Mouse (Mus musculus) midbrain, postnatal 0 days (tissue): ENCODE measurements around the gene Dnm2. TPM values are rescaled to one million over a fixed set of nuclear protein-coding genes. Genes with fewer than 3 reads are reported as not detected.
"Not testable (repeated sequence)": the region's sequence is repeated elsewhere in the genome, so short reads cannot be mapped to it uniquely, and the experiment has no call there.

Experiments
- ATAC-seq: fragments of 200-750 bp; cut with Nextera tagmentation; 2 replicates; pipeline ENCODE4 v1.8.0; 2017; ENCODE audit warnings: moderate number of reproducible peaks, mild to moderate bottlenecking, moderate TSS enrichment, moderate library complexity; ENCODE audit not compliant: low FRiP score
- DNase-seq: peaks from one replicate; pipeline ENCODE4 v3.0.0-alpha.2; 2015; ENCODE audit warnings: low spot score
- H3K27ac ChIP-seq: fragments of 300-500 bp; sonication (generic); 2 replicates; pipeline ENCODE4 v1.5.1; 2014; ENCODE audit warnings: low read depth, mild to moderate bottlenecking, low read length, mixed read lengths
- H3K27me3 ChIP-seq: fragments of 300-500 bp; sonication (generic); 2 replicates; pipeline ENCODE4 v1.6.1; 2014; ENCODE audit warnings: low read length, control low read depth, mixed read lengths; ENCODE audit not compliant: insufficient read depth
- H3K36me3 ChIP-seq: fragments of 300-500 bp; sonication (generic); 2 replicates; pipeline ENCODE4 v1.6.1; 2014; ENCODE audit warnings: low read length, control low read depth, mixed read lengths; ENCODE audit not compliant: insufficient read depth
- H3K4me1 ChIP-seq: fragments of 300-500 bp; sonication (generic); 2 replicates; pipeline ENCODE4 v1.6.1; 2014; ENCODE audit warnings: mild to moderate bottlenecking, control low read depth, antibody characterized with exemption, low read length, mixed read lengths; ENCODE audit not compliant: insufficient read depth
- H3K4me2 ChIP-seq: fragments of 300-500 bp; sonication (generic); 2 replicates; pipeline ENCODE4 v1.6.1; 2014; ENCODE audit warnings: low read depth, mild to moderate bottlenecking, low read length, mixed read lengths; ENCODE audit not compliant: poor library complexity, severe bottlenecking
- H3K4me3 ChIP-seq: fragments of 300-500 bp; sonication (generic); 2 replicates; pipeline ENCODE4 v1.5.1; 2014; ENCODE audit warnings: low read depth, mild to moderate bottlenecking, low read length, moderate library complexity
- H3K9ac ChIP-seq: fragments of 300-500 bp; sonication (generic); replicated peaks from 2 replicates; pipeline ENCODE4 v1.6.1; 2014; ENCODE audit warnings: mild to moderate bottlenecking, low read length, moderate library complexity, mixed read lengths; ENCODE audit not compliant: poor library complexity, severe bottlenecking
- H3K9me3 ChIP-seq: fragments of 300-500 bp; sonication (generic); 2 replicates; pipeline ENCODE4 v1.6.1; 2016; ENCODE audit warnings: low read length, control low read depth
- CTCF ChIP-seq: IDR thresholded peaks from 2 replicates; pipeline ENCODE4 v1.5.1; 2016; ENCODE audit warnings: antibody characterized with exemption, mild to moderate bottlenecking
- WGBS: fragments of 180-500 bp; shearing (Covaris S2); extraction: QIAGEN DNeasy Blood & Tissue Kit; methylation state at CpG from one replicate; pipeline ENCODE4 v1.1.7; 2014; 5-methylcytosine and 5-hydroxymethylcytosine counted together
- polyA plus RNA-seq: library from polyadenylated mRNA; unstranded; fragments of >200 nt; fragmentation: Nextera tagmentation; extraction: Ambion mirVana; gene quantifications from 2 replicates; pipeline ENCODE4 v1.2.1, GENCODE M21; 2015
- total RNA-seq: library from RNA; depleted of rRNA; stranded (reverse); fragments of >200 nt; gene quantifications from 2 replicates; pipeline ENCODE4 v1.2.3, GENCODE M21; 2014

The Dnm2 gene
- total and polyA plus RNA-seq, 2 experiments from 2014 or later, result 59.2 to 69.2 TPM

DNA sequence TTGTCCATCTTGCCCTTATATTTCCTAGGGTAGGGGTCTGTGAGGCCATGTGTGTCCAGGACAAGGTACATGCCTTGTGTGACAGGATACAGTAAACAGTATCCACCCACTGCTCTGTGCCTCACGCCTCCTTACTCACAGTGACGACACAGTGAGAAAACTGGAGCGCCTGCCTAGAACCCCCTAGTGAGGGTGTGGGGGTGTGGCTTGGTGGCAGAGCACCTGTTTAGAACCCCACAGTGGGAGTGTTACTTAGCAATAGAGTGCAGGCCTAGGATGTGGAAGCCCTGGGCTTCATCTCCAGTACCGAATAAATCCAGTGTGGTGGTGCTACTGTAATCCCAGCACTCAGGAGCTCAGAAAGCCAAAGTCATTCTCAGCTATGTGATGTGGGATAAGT lies 48.2 kb downstream of the Dnm2 start:
- no peak overlapping the region for H3K27ac ChIP-seq
- ATAC-seq, result no peak
- no peaks in the 10 kb centered on the region for H3K9me3 ChIP-seq
- no peak for DNase-seq
- H3K27me3 ChIP-seq, result no peaks in the 10 kb centered on the region
- no peak overlapping the region for H3K9ac ChIP-seq
- H3K36me3 ChIP-seq, result peaks cover 78% of the 10 kb centered on the region
- H3K4me2 ChIP-seq, result no peak overlapping the region
- no peak for TF ChIP-seq CTCF
- no peaks in the 10 kb centered on the region for H3K4me1 ChIP-seq
- H3K4me3 ChIP-seq, result no peak overlapping the region
- WGBS, result 89% methylated on average over 4 of the region's 4 CpGs

DNA sequence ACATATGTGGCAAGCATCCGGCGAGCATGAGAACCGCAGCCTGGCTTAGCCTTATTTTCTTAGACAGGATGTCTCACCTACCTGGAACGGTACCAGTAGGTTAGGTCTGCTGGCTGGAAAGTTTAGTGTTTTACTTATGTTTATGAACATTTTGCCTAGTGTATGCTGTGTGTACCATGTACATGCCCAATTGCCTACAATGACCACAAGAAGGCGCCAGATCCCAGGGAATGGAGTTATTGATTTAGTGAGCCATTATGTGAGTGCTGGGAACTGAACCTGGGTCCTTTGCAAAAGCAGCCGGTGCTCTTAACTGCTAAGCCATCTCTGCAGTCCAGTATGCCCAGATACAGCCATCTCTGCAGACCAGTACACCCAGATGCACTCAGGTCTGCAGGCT lies 53.0 kb downstream of the Dnm2 start:
- Histone ChIP-seq H3K4me2 (no peak overlapping the region), H3K27ac (no peak overlapping the region), H3K36me3 (peaks cover 87% of the 10 kb centered on the region), H3K4me3 (no peak overlapping the region), H3K9me3 (no peaks in the 10 kb centered on the region), H3K9ac (no peak overlapping the region), H3K27me3 (no peaks in the 10 kb centered on the region), H3K4me1 (no peaks in the 10 kb centered on the region)
- ATAC-seq (no peak), DNase-seq (no peak)
- WGBS, result 95% methylated on average over 6 of the region's 6 CpGs
- peak; percentile 40 for TF ChIP-seq CTCF

DNA sequence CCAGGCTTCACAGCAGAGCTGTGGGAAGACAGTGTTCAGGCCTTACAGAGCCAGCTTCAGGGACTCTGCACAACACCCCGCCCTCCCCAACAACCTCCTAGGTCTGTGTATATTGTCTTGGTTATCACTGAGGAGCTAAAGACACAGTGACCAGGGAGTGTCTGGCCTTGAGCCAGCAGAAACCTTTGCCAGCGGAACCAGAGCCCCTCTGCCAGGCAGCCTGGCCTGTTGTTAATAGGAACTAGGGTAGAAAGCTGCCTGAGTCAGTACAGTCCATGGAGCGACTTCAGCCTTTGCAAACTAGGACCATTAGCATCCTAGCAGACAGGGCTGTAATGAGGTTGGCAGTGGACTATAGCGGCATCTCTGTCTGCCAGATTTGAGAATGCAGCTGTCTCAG lies 59.4 kb downstream of the Dnm2 start:
- Histone ChIP-seq H3K27ac (no peak overlapping the region), H3K9ac (no peak overlapping the region), H3K4me3 (no peak overlapping the region), H3K36me3 (peaks cover 63% of the 10 kb centered on the region), H3K27me3 (no peaks in the 10 kb centered on the region), H3K4me2 (no peak overlapping the region), H3K4me1 (no peaks in the 10 kb centered on the region), H3K9me3 (no peaks in the 10 kb centered on the region)
- DNase-seq (peak; percentile 39), ATAC-seq (no peak)
- TF ChIP-seq CTCF, result no peak
- WGBS, result 85% methylated on average over 4 of the region's 4 CpGs

DNA sequence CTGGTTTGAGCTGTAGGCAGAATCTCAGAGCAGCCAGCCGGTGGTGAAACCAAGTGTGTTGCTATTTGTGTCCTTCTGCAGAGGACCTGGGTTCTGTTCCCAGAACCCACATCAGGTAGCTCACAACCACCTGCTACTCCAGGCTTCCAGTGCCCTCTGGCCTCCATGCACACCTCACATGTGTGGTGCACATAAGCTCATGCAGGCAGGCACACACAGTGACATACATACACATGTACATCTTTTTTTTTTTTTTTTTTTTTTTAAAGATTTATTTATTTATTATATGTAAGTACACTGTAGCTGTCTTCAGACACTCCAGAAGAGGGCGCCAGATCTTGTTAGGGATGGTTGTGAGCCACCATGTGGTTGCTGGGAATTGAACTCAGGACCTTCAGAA lies 63.5 kb downstream of the Dnm2 start:
- not testable (repeated sequence) for H3K4me1 ChIP-seq, H3K27ac ChIP-seq, H3K4me3 ChIP-seq, H3K4me2 ChIP-seq, H3K9me3 ChIP-seq, ATAC-seq, H3K9ac ChIP-seq, DNase-seq, H3K27me3 ChIP-seq
- WGBS, result 100% methylated on average over 1 of the region's 2 CpGs
- peaks cover 45% of the 10 kb centered on the region for H3K36me3 ChIP-seq

DNA sequence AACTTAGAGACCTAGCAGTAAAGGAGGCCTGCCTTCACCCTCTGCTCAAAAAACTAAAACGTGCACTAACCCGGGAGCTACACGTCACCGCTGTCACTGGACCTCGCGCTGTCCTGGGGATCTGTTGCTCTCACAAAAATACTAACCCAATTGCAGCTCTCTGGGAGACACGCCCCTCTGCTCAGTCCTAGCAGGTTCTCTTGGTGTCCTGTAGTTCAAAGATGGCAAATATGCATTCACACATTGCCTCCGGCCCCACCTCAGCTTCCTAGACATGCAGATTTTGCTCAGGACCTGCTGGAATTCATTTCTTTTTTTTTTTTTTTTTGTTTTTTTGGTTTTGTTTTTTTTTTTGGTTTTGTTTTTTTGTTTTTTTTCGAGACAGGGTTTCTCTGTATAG lies 66.0 kb downstream of the Dnm2 start:
- Histone ChIP-seq H3K4me3 (no peak overlapping the region), H3K27me3 (no peaks in the 10 kb centered on the region), H3K27ac (no peak overlapping the region), H3K9me3 (no peaks in the 10 kb centered on the region), H3K9ac (no peak overlapping the region), H3K36me3 (peaks cover 38% of the 10 kb centered on the region), H3K4me1 (no peaks in the 10 kb centered on the region), H3K4me2 (no peak overlapping the region)
- TF ChIP-seq CTCF, result no peak
- 94% methylated on average over 9 of the region's 9 CpGs for WGBS
- ATAC-seq (no peak), DNase-seq (no peak)

DNA sequence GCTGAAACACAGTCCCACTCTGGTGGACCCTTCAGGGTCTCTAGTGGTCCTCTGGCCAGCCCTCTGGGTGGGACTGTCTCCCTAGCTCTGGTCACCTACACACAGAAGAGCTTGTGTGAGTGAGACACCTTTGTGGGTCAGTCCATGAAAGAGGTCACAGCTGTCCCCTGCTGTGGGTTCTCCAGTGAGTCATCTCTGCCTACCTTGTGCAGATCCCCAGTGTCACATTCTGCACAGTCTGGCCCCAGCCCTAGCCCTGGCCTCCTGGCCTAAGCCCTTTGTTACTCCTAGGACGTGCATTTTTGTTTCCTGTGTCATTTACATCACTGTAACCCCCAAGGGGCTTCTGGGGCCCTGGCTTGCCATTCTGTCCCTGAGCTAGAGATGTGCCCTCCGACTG lies 69.2 kb downstream of the Dnm2 start:
- peaks cover 28% of the 10 kb centered on the region for H3K36me3 ChIP-seq
- H3K4me3 ChIP-seq, result no peak overlapping the region
- WGBS, result 50% methylated on average over 2 of the region's 2 CpGs

More for the DNA sequence above, 69.2 kb downstream of the Dnm2 start:
- H3K4me2 ChIP-seq, result no peak overlapping the region
- no peaks in the 10 kb centered on the region for H3K9me3 ChIP-seq
- ATAC-seq (0 out of 2 replicates have a peak, but pooled peaks have one; percentile 16), DNase-seq (no peak)
- H3K4me1 ChIP-seq, result no peaks in the 10 kb centered on the region
- no peak overlapping the region for H3K27ac ChIP-seq
- TF ChIP-seq CTCF, result no peak
- H3K27me3 ChIP-seq, result no peaks in the 10 kb centered on the region
- no peak overlapping the region for H3K9ac ChIP-seq
